In the genomic region with DNA sequence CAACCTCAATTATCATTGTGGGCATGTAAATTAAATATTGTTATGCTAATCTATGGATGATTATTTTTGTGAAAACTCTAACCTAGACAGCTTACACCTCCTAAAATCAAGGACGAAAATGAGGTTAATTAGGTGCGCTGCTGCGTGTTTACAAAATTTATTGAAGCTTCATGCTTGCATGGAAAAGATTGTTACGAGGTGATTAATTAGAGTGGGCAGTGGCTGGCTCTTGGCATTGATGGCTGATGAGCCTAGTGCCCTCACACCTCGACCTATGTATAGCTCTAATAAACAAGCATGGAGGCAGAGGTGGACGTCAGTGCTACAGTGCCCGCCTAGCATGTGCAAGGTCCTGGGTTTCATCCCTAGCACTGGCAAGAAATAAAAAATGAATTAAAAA, we compare ENCODE assay signal across 26 mouse cellular contexts.
"Had no signal": no experiment of that assay in that cellular context is flagged by ENCODE, and none has a peak within 500 bp of the region (broad histone marks: within the 10 kb centered on the region; RNA-seq: fewer than 3 reads in every experiment).

No protein-coding gene starts in this region.

- H3K4me2 ChIP-seq: heart, embryonic 12.5 days; hindbrain, embryonic 12.5 days; hindbrain, embryonic 14.5 days; limb, embryonic 12.5 days; liver, embryonic 11.5 days; liver, embryonic 13.5 days; liver, embryonic 15.5 days had no signal

- H3K27me3 ChIP-seq: heart, embryonic 12.5 days; hindbrain, embryonic 12.5 days; limb, embryonic 12.5 days; liver, embryonic 13.5 days; liver, embryonic 15.5 days had no signal

- H3K27ac ChIP-seq: gastrocnemius, adult 2 months; heart, embryonic 10.5 days; hindbrain, embryonic 10.5 days; hindbrain, embryonic 12.5 days; hindbrain, embryonic 14.5 days; kidney, postnatal 0 days; left cerebral cortex, adult 2 months; limb, embryonic 10.5 days; limb, embryonic 12.5 days; liver, embryonic 13.5 days; liver, embryonic 15.5 days had no signal

- H3K4me1 ChIP-seq: heart, embryonic 10.5 days; heart, embryonic 12.5 days; hindbrain, embryonic 10.5 days; hindbrain, embryonic 12.5 days; limb, embryonic 10.5 days; limb, embryonic 12.5 days; liver, embryonic 13.5 days; liver, embryonic 15.5 days had no signal

- H3K36me3 ChIP-seq: heart, embryonic 10.5 days; heart, embryonic 12.5 days; hindbrain, embryonic 10.5 days; hindbrain, embryonic 12.5 days; limb, embryonic 10.5 days; limb, embryonic 12.5 days; liver, embryonic 13.5 days; liver, embryonic 15.5 days had no signal

- H3K4me3 ChIP-seq: gastrocnemius, adult 2 months; heart, embryonic 10.5 days; heart, embryonic 12.5 days; hindbrain, embryonic 10.5 days; hindbrain, embryonic 12.5 days; left cerebral cortex, adult 2 months; limb, embryonic 10.5 days; limb, embryonic 12.5 days; liver, embryonic 13.5 days; liver, embryonic 15.5 days had no signal

- H3K9ac ChIP-seq: heart, embryonic 12.5 days; hindbrain, embryonic 12.5 days; hindbrain, embryonic 14.5 days; limb, embryonic 12.5 days; liver, embryonic 13.5 days; liver, embryonic 15.5 days had no signal

- H3K9me3 ChIP-seq: heart, embryonic 10.5 days; heart, embryonic 12.5 days; hindbrain, embryonic 10.5 days; hindbrain, embryonic 12.5 days; limb, embryonic 10.5 days; limb, embryonic 12.5 days; liver, embryonic 13.5 days; liver, embryonic 15.5 days had no signal

- DNase-seq: gastrocnemius, adult 2 months; gastrocnemius, postnatal 10 days; gastrocnemius, postnatal 25 days; heart, adult 18-20 months; heart, postnatal 10 days; heart, postnatal 4 days; kidney, adult 18-20 months; kidney, adult 8-10 months; kidney, postnatal 14 days; kidney, postnatal 36 days; liver; liver, embryonic 13.5 days had no signal

- ATAC-seq: hindbrain, embryonic 16.5 days; inflammation-experienced regulatory T-cells, adult 6 months; intestine, postnatal 0 days had no signal
